Mouse (Mus musculus) heart, adult 2 months (tissue): ENCODE data around the gene Cd81.

ENCODE experiments used
- CTCF ChIP-seq: fragments of 200-600 bp; IDR thresholded peaks from 2 replicates; pipeline ENCODE4 v1.8.1; 2022; ENCODE audit warnings: antibody characterized with exemption, mild to moderate bottlenecking, moderate library complexity
- EP300 ChIP-seq: fragments of 200-500 bp; IDR thresholded peaks from 2 replicates; pipeline ENCODE4 v1.6.1; 2011; ENCODE audit warnings: low read depth, low read length, control low read depth; ENCODE audit not compliant: insufficient read depth
- POLR2A ChIP-seq: fragments of 200-500 bp; IDR thresholded peaks from 2 replicates; pipeline ENCODE4 v1.6.1; 2011; ENCODE audit warnings: mild to moderate bottlenecking, low read depth, low read length, control low read depth; ENCODE audit not compliant: insufficient read depth

DNA sequence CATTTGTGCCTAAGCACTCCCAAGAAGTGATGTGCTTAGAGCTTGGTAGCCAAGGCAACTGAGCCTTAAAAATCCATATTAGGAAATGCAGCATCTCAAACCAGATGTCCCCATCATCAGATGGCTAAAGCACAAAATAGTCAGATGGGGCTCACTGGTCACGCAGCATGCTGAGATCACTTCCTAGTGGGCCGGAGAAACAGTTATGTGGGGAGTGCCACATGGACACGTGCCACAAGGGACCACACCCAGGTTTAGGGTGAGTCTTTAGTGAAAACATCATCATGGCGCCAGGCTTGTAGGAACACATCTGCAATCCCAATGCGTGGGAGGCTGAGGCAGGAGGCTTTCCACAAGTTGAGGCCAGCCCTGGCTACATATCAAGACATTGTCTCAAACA is 64.0 kb downstream of the Cd81 start:
- TF ChIP-seq POLR2A: no peak
- no peak for TF ChIP-seq CTCF
- no peak for TF ChIP-seq EP300
